Mouse (Mus musculus) right cerebral cortex, postnatal 4 days (tissue): ENCODE measurements around the gene Man2a1.

Source experiments
- DNase-seq: peaks from one replicate; pipeline ENCODE4 v3.0.0-alpha.2; 2022

Gene Man2a1

GRCm38 (mm10) chr17:64637868-64638537, 37.5 kb downstream of the Man2a1 start:
- no peak for DNase-seq

DNA sequence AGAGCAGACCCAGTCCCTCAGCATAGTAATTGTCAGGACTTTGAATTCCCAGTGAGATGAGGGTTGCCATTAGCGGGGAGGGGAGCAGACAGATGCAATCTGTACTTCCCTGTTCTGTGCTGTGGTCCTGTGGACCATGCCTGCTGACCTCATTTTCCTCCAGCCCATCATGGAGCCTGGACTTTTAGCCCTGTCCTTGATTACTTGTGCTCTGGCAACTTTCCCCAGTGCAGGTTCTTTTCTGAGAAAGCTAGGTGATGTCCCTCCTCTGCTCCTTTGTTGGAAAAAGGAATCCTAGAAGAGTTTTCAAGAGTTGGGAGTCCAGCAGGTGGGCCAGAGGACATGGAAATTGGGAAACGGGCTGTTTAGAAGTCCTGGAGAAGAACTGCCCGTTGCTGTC, 40.8 kb downstream of the Man2a1 start:
- DNase-seq: no peak

GRCm38 (mm10) chr17:64643644-64644043, 43.1 kb downstream of the Man2a1 start:
- DNase-seq: no peak

- no peak for DNase-seq
Measured at GRCm38 (mm10) chr17:64644888-64645605, 44.5 kb downstream of the Man2a1 start.

DNA sequence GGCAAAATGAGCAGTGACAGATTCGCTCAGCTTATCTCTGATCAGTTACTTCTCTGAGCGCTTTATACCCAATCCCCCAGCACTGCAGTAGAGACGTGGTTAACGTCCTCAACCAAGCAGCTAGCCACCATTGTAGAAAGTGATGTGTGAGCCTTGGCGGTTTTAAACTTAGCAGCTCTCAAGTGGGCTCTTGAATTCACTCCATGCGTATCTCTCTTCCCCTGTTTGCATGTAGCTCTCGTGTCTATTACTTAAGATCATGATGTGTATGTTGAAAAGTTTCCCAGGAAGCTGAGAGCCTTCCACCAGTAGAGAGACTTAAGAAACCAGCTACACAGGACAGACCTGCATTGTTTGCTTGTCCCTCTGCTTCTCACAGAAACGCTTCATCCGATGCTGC, 46.9 kb downstream of the Man2a1 start:
- DNase-seq: no peak

GRCm38 (mm10) chr17:64650702-64651101, 50.2 kb downstream of the Man2a1 start:
- DNase-seq: no peak

DNA sequence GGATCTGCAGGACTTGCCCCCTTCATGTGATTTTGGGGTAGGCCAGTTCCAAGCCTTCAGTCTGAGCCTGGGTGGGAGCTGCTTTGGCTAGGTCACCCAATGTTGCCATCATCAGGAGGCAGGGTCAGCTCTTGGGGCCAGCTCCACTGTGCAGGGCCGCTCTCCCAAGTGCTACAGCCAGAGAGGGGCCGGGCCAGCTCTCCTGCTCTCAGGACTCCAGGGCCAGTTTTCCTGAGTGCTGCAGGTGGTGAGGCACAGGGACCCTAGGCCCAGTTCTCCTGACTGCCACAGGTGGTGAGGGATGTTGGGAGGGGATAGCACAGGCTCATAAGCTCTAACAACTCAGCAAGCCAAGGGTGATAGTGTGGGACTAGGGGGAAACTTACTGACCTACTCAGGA, 53.1 kb downstream of the Man2a1 start:
- DNase-seq: no peak

- no peak for DNase-seq
Measured at GRCm38 (mm10) chr17:64659682-64660081, 59.1 kb downstream of the Man2a1 start.

- DNase-seq: no peak
Measured at GRCm38 (mm10) chr17:64666518-64666917, 66.0 kb downstream of the Man2a1 start.

DNA sequence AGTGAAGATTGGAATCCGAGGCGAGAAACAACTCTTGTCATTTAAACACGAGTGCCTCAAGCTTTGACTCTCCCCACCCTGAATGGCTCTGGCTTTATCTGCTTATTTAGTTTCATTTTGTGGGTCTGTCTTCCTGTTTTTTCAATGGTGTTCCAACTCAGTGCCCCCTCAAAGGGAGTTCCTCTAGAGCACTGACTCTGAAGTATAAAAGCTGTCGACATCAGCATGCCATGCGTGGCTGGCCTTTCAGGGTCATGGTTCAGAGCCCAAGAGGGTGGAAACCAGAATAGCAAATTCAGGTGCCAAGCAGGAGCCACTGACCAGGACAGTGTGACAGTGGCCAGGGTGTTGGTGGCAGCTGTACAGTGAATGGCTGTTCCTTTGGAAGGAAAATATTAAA, 68.0 kb downstream of the Man2a1 start:
- no peak for DNase-seq

GRCm38 (mm10) chr17:64674401-64674800, 73.9 kb downstream of the Man2a1 start:
- no peak for DNase-seq

DNA sequence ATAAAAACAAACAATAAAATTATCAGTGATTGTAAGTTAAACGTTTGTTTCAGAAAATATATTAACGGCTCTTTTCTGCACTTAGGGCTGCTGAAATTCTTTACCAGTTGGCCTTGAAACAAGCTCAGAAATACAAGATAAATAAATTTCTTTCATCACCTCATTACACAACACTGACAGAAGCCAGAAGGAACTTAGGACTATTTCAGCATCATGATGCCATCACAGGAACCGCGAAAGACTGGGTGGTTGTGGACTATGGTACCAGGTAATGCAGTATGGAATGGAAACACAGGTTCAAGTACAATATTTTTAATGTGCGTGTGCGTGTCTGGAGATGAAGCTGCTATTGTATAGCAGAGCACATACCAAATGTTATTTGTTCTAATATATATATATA, 74.4 kb downstream of the Man2a1 start:
- DNase-seq: no peak

DNA sequence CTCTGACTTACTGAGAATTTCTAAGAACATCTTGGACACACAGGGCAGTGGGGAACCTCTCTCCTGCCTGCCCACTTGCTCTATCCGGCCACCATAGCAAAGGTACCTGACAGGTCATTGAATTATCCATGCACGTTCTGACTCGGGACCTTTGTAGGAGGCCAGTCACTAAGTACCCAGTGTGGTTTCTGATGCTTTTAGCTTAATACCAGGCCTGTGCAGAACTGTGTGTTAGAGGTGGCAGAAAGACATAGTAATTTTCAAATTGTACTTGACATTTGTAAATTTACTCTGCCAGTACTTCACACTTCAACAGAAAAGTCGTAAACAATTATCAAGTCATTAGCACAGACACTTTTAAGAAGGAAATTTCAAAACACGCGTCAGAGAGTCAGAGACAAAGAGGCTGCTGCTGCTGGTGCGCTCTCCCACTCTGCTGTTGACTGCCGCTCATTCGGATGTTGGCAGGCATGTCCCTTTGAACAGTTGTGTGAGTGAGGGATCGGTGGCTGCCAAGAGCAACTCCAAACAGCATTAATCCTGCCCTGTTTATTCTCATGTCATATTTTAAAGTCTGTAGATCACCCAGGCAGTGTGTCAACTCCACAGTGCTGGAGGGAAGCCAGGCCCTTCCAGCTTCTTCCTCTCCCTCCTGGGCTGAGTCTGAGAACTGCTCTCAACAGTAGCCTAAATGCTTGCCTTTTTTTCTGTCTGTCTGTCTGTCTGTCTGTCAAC, 76.4 kb downstream of the Man2a1 start:
- DNase-seq: peak; percentile 36

GRCm38 (mm10) chr17:64681461-64681860, 80.9 kb downstream of the Man2a1 start:
- DNase-seq: no peak

DNA sequence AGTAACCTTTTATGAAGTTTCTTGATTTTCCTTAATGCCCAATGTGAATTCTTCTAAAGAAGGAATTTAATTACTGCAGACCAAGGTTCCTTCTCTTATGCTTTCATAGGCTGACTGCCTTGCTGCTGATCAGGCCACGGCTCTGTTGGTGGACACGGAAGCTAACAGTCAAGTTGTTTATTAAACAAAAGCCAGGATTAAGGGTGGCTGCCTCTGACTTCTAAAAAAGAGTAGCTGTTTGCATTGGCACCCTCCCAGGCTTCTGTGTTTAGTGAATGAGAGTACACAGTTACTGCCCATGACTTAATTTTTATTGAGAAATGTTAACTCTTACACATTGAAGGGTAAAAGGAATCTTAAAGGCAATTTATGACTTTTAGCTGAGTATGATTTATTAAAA, 81.4 kb downstream of the Man2a1 start:
- no peak for DNase-seq

GRCm38 (mm10) chr17:64684088-64684487, 83.6 kb downstream of the Man2a1 start:
- DNase-seq: no peak

- no peak for DNase-seq
Measured at GRCm38 (mm10) chr17:64685216-64685903, 84.8 kb downstream of the Man2a1 start.

GRCm38 (mm10) chr17:64689614-64690013, 89.1 kb downstream of the Man2a1 start:
- no peak for DNase-seq

- no peak for DNase-seq
Measured at GRCm38 (mm10) chr17:64697277-64697831, 96.8 kb downstream of the Man2a1 start.

DNA sequence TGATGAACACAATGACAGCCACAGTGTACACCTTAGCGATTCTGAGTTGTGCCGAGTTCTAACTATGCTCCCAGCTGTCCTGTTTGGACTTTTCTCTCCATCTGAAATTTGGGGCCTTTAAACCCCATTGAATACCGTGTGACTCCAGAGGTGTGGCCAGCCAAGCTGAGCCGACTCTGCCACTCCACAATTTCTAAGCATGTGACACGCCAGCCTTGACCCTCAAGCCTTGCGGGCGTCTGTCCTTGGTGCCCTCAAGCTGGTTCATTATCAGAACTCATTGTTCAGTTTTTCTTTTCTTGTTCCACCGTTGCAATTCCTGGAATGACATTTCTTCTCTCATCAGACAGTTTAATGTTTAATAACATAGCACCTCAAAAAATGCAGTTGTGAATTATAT, 98.0 kb downstream of the Man2a1 start:
- no peak for DNase-seq

- no peak for DNase-seq
Measured at GRCm38 (mm10) chr17:64703649-64704230, 103.2 kb downstream of the Man2a1 start.

DNA sequence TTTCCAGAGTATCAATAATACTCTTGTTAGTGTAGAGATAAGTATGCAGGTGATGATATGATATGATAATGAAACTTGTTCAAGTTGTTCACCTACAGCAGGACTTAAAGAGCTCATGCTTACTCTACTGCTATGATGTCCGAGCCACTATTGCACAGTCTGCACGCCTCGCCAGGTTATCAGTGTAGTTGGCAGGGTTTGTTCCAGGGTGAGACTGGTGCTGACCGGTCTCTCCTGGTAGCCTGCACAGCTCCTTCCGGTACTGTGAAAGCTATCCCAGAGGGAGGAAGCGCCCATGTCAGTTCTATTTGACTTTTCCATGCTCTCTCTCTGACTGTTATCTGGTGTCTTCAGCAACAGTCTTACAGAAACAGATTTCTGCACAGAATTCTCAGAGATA, 107.0 kb downstream of the Man2a1 start:
- DNase-seq: no peak

DNA sequence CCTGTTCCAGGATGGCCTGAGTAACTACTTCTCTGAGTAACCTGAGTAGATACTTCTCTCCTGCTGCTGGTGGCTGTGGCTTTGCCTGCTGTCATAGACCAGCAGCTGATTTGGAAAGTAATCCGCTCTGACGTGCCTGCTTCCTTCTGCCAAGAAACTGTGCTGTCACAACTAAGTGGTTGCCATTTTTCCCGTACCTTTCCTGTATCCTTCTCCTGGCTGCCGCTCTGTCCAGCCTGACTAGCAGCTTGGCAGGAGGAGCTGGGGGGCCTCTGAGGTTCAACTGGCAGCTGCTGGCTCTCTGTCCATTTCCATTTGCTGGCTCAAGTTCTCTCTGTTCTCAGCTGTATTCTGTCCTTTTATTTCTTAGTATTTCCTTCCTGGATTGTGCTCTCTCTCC, 115.8 kb downstream of the Man2a1 start:
- peak; percentile 10 for DNase-seq
